Mouse (Mus musculus) layer of hippocampus, postnatal 36 days (tissue): ENCODE measurements around the gene Sgcb. TPM values are rescaled to one million over a fixed set of nuclear protein-coding genes. Genes with fewer than 3 reads are reported as not detected.

Experiments used
- total RNA-seq, 2 experiments: library from RNA; stranded (reverse); gene quantifications; 2 replicates each; pipeline ENCODE4 v1.2.3; 2021

The Sgcb gene
- total RNA-seq, 2 experiments from 2014 or later, result 48.7 to 51.7 TPM

Other genes starting within 250 kb of the Sgcb start
- under 1 TPM; 0.48 to 0.82 TPM for gene Cwh43, start 241.7 kb downstream of the Sgcb start, total RNA-seq
- 100 to 1,000 TPM; 123 to 131 TPM for gene Dcun1d4, start 166.8 kb downstream of the Sgcb start, total RNA-seq
- not detected for gene Lrrc66, start 15.3 kb downstream of the Sgcb start, total RNA-seq
- 1 to 10 TPM in 1 of 2 experiments, under 1 TPM in 1; 0.45 to 1.2 TPM for gene Spata18, start 3.6 kb upstream of the Sgcb start, total RNA-seq